Mouse (Mus musculus) gastrocnemius, adult 18-20 months (tissue): ENCODE results near the gene Trim16. TPM values are rescaled to one million over a fixed set of nuclear protein-coding genes. Genes with fewer than 3 reads are reported as not detected.

Experiments
- DNase-seq: peaks from one replicate; pipeline ENCODE4 v3.0.0; 2021; ENCODE audit warnings: low spot score
- total RNA-seq, 2 experiments: library from RNA; stranded (reverse); gene quantifications; 2 replicates each; pipeline ENCODE4 v1.2.3; 2021

The Trim16 gene
- total RNA-seq, 2 experiments from 2014 or later = 27.1 to 30.2 TPM

- DNase-seq = peak; percentile 55
Measured at GRCm38 (mm10) chr11:62827911-62828310, 7.9 kb downstream of the Trim16 start.

- no peak for DNase-seq
Measured at GRCm38 (mm10) chr11:62830387-62830786, 10.4 kb downstream of the Trim16 start.

- DNase-seq = no peak
Measured at GRCm38 (mm10) chr11:62831906-62832305, 11.9 kb downstream of the Trim16 start.

- no peak for DNase-seq
Measured at GRCm38 (mm10) chr11:62844562-62844961, 24.5 kb downstream of the Trim16 start.

GRCm38 (mm10) chr11:62845730-62846129, 25.7 kb downstream of the Trim16 start:
- DNase-seq = no peak

- DNase-seq = no peak
Measured at GRCm38 (mm10) chr11:62846961-62847654, 27.1 kb downstream of the Trim16 start, which contains the start of gene Fbxw10. Gene Fbxw10 (plus strand): TSS chr11:62847069.

GRCm38 (mm10) chr11:62847655-62848191, 27.7 kb downstream of the Trim16 start:
- no peak for DNase-seq

GRCm38 (mm10) chr11:62848301-62848700, 28.3 kb downstream of the Trim16 start:
- no peak for DNase-seq

- peak; percentile 36 for DNase-seq
Measured at GRCm38 (mm10) chr11:62851199-62851598, 31.2 kb downstream of the Trim16 start.

GRCm38 (mm10) chr11:62853334-62853733, 33.3 kb downstream of the Trim16 start:
- no peak for DNase-seq

GRCm38 (mm10) chr11:62865562-62865961, 45.5 kb downstream of the Trim16 start:
- no peak for DNase-seq

GRCm38 (mm10) chr11:62866685-62867084, 46.7 kb downstream of the Trim16 start:
- DNase-seq = no peak

- no peak for DNase-seq
Measured at GRCm38 (mm10) chr11:62869201-62869600, 49.2 kb downstream of the Trim16 start.

GRCm38 (mm10) chr11:62869715-62870371, 49.8 kb downstream of the Trim16 start:
- no peak for DNase-seq

- no peak for DNase-seq
Measured at GRCm38 (mm10) chr11:62873479-62873878, 53.4 kb downstream of the Trim16 start.

- no peak for DNase-seq
Measured at GRCm38 (mm10) chr11:62875696-62876095, 55.7 kb downstream of the Trim16 start.

- DNase-seq = no peak
Measured at GRCm38 (mm10) chr11:62876445-62876844, 56.4 kb downstream of the Trim16 start.

GRCm38 (mm10) chr11:62877391-62877790, 57.4 kb downstream of the Trim16 start:
- no peak for DNase-seq

- no peak for DNase-seq
Measured at GRCm38 (mm10) chr11:62878728-62879127, 58.7 kb downstream of the Trim16 start.

GRCm38 (mm10) chr11:62879220-62880048, 59.4 kb downstream of the Trim16 start, which contains the start of gene Tvp23b:
Gene Tvp23b (plus strand): TSS chr11:62879455.
- DNase-seq = peak; percentile 98

GRCm38 (mm10) chr11:62883407-62883806, 63.4 kb downstream of the Trim16 start:
- DNase-seq = no peak

- DNase-seq = no peak
Measured at GRCm38 (mm10) chr11:62885323-62885722, 65.3 kb downstream of the Trim16 start.
